Mouse (Mus musculus) gastrocnemius, postnatal 14 days (tissue): Measurements from ENCODE around the gene Slc39a3. TPM values are rescaled to one million over a fixed set of nuclear protein-coding genes. Genes with fewer than 3 reads are reported as not detected.

ENCODE experiments used
- DNase-seq: peaks from one replicate; pipeline ENCODE4 v3.0.0; 2021; ENCODE audit warnings: mixed read lengths
- intact Hi-C: fragments of 180-260 bp; cut with DNase I; formaldehyde crosslinking; loops from one replicate; pipeline ENCODE4 v1.15.1; 2025; ENCODE audit warnings: low total_unique reads
- total RNA-seq, 2 experiments: library from RNA; stranded (reverse); gene quantifications; 2 replicates each; pipeline ENCODE4 v1.2.3; 2021

The Slc39a3 gene
- total RNA-seq, 2 experiments from 2014 or later, result 11.3 to 11.9 TPM

GRCm38 (mm10) chr10:81015666-81016065 is 21.6 kb downstream of the Slc39a3 start:
- DNase-seq, result no peak
- intact Hi-C loops, result no loop called here

GRCm38 (mm10) chr10:81014393-81015384 is 22.5 kb downstream of the Slc39a3 start, which contains the start of gene Gng7:
Gng7 (minus strand) TSS chr10:81014945.
- intact Hi-C loops, result no loop called here
- DNase-seq, result peak; percentile 94

- DNase-seq, result no peak
- intact Hi-C loops, result no loop called here
Observed at GRCm38 (mm10) chr10:81010851-81011250, 26.4 kb downstream of the Slc39a3 start.

- DNase-seq, result no peak
Observed at GRCm38 (mm10) chr10:81007240-81007639, 30.0 kb downstream of the Slc39a3 start.

DNA sequence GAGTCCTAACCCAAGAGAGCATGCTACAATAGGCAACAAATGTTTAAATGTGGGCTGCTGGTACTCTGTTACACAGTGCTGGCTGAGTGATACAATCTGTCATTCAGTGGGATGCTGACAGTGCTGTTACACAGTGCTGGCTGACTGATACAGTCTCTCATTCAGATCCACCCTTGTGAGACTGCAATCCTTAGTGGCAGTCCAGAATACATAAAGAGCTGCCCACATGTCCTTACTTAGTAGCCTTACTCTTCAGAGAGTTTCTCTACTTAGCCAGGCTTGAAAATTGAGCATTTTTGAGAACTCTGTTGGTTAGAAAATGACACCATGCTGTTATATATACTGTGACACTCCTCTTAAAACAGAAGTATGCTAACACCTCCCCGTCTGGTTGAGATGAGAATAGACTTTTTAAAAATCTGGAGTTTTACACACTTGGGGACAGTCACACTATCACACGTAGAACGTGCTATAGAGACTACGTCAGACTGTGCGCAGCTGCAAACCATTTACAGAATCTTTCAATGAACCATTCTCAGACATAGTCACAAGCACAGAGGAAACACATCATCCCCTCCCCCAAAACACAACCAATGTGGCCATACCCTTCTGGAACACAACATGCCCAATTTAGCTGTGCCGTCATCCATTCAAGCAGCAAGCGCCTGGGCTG is 31.1 kb downstream of the Slc39a3 start:
- no peak for DNase-seq
- intact Hi-C loops, result loop anchor here (5.0 kb wide), 2 partner anchors 76 to 156 kb away; no protein-coding TSS in a partner anchor

More at GRCm38 (mm10) chr10:81007240-81007639, 30.0 kb downstream of the Slc39a3 start:
- intact Hi-C loops, result loop anchor here (5.0 kb wide), 2 partner anchors 75 to 155 kb away; no protein-coding TSS in a partner anchor

GRCm38 (mm10) chr10:81001161-81001560 is 36.1 kb downstream of the Slc39a3 start:
- DNase-seq, result no peak
- intact Hi-C loops, result loop anchor here (5.0 kb wide), 1 partner anchor 46 kb away; no protein-coding TSS in a partner anchor

GRCm38 (mm10) chr10:81000197-81001062 is 36.8 kb downstream of the Slc39a3 start:
- DNase-seq, result no peak
- intact Hi-C loops, result loop anchor here (5.0 kb wide), 1 partner anchor 47 kb away; no protein-coding TSS in a partner anchor

DNA sequence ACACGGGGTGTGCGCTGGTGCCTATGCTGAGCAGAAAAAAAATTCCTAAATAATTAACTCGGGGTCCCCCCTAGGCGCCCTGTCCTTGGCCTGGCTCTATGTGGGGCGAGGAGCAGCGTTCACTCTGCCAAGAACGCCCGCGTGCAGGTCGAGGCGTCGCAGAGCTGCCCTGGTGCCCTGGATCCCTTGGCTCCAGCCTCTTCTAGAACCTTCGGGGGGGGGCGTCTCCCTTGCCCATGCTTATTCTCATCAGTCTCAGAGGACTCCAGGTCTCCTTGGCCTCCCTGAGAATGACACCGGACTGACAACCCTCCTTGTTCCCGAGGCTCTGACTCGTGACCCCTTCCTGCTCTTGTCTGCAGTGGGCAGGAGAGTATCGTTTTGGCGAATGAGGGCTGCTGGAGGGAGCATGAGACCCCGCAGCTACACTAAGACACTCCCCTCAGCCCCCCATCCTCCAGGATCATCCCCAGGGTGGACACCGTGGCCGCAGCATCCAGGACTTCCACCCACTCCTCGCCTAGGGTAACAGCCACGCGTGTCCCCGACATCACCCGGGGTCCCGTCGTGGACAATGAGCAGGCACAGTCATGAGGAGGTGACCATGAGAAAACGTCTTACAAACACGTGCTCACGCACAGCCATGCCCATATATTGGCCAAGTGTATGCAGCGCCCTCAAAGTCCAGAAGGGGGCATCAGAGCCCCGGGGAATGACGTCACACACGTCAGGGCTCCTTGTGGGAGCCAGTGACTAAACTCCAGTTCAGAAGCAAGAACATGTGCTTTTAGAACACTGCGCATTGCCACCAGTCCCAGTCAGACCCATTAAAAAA is 37.6 kb downstream of the Slc39a3 start:
- intact Hi-C loops, result loop anchor here (5.0 to 10.0 kb wide), 2 partner anchors 48 to 195 kb away; partner anchors contain the start of gene Amh
- DNase-seq, result peak; percentile 79

DNA sequence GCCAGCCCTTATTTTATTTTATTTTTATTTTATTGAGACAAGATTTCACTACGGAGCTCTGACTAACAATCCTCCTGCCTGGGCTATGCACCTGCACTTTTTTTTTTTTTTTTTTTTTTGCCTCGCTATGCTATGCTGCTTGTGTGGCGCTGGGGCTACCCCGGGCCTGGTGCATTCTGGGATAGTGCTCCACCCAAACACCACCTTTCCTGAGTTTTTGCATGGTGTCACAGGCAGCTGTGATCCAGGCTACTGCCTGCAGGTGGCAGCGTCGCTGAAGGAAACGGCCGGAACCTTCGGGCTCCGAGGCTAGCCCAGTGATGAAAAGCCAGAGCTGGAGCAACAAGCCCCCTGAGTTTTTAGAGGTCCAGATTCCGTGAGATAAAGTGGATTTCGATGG is 38.4 kb downstream of the Slc39a3 start:
- DNase-seq, result no peak
- intact Hi-C loops, result loop anchor here (10.0 kb wide), 1 partner anchor 194 kb away; the partner anchor contains the start of gene Amh

- no peak for DNase-seq
- intact Hi-C loops, result loop anchor here (10.0 kb wide), 1 partner anchor 193 kb away; the partner anchor contains the start of gene Amh
Observed at GRCm38 (mm10) chr10:80998021-80998420, 39.2 kb downstream of the Slc39a3 start.

GRCm38 (mm10) chr10:80997332-80997731 is 39.9 kb downstream of the Slc39a3 start:
- intact Hi-C loops, result loop anchor here (10.0 kb wide), 1 partner anchor 193 kb away; the partner anchor contains the start of gene Amh
- DNase-seq, result no peak

DNA sequence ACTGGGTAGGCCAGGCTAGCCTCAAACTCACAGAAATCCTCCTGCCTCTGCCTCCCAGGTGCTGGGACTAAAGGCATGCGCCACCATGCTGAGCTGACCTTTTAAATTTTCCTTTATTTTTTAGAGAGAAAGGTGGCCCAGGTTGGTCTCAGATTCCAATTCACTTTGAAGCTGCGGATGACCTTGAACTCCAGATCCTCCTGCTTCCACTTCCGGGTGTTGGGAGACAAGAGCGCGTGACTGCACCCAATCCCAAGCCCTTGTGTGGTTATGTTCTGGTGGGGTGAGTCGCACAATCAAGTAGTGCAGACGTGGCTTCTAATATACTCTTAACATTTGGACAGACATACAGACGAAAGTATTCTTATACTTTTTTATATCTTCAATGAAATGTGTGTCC is 40.7 kb downstream of the Slc39a3 start:
- intact Hi-C loops, result loop anchor here (10.0 kb wide), 1 partner anchor 192 kb away; the partner anchor contains the start of gene Amh

GRCm38 (mm10) chr10:80995091-80995632 is 42.1 kb downstream of the Slc39a3 start:
- intact Hi-C loops, result loop anchor here (10.0 kb wide), 1 partner anchor 190 kb away; the partner anchor contains the start of gene Amh

More for the DNA sequence above, 40.7 kb downstream of the Slc39a3 start:
- no peak for DNase-seq

DNA sequence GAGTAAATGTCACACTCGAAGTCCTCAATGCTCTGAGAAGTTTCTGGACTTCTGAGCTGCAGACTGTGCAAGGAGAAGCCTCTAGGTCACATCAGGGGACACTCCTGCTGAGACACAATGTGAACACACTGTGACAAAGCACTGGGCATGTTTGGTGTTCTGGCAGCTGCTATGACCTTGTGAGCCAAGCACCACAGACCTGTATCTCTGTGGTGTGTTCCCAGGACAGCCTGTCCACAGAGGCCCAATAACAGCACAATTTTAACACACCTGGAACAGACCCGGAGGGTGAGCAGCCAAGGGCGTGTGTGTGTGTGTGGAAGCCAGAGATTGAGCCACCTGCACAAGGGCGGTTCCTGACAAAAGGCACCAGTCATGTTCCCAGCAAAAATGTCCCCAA is 42.6 kb downstream of the Slc39a3 start:
- no peak for DNase-seq
- intact Hi-C loops, result loop anchor here (10.0 kb wide), 1 partner anchor 190 kb away; the partner anchor contains the start of gene Amh

More at GRCm38 (mm10) chr10:80995091-80995632, 42.1 kb downstream of the Slc39a3 start:
- DNase-seq, result peak; percentile 79

DNA sequence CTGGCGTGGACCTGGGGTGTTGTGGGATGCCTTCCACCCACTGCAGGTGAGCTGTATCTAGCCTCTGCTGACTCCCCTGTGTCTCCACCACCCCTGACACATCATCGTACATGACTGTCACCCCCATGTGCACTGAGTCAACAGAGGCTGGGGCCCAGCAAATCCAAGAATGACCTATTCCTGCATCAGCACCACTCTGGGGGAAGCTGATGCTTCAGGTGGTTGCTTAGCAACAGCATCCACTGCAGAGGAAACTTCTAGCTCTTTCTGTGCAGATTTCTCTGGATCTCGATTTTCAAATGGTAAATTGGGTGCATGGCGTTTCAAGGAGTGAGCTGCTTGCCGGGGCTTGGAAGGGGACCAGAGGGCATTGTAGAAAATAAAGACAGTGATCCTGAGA is 44.0 kb downstream of the Slc39a3 start:
- DNase-seq, result no peak
- intact Hi-C loops, result loop anchor here (2.0 to 10.0 kb wide), 3 partner anchors 66 to 188 kb away; partner anchors contain the start of gene Amh

DNA sequence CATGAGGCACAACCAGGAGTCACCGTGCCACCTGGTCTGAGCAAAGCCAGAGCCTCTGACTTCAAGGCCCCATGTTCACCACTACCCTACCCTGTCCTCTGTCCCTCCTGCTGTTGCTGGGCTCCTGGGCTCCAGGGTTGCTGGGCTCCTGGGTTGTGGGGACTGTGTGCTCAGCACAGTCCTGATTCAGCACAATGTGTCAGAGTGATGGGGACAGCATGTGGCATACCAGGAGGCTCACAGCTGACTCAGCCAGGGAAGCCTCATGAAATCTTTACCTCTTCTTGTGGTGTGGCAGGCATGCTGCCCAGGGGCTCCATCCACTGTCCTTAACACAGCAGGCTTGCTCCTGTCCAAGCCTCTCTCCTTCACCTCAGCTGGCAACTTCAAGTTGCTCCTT is 45.3 kb downstream of the Slc39a3 start:
- DNase-seq, result no peak
- intact Hi-C loops, result loop anchor here (2.0 to 10.0 kb wide), 3 partner anchors 65 to 187 kb away; partner anchors contain the start of gene Amh

GRCm38 (mm10) chr10:80991007-80991406 is 46.2 kb downstream of the Slc39a3 start:
- DNase-seq, result no peak

More at GRCm38 (mm10) chr10:80991007-80991406, 46.2 kb downstream of the Slc39a3 start:
- intact Hi-C loops, result loop anchor here (10.0 kb wide), 1 partner anchor 186 kb away; the partner anchor contains the start of gene Amh
